Mouse (Mus musculus) kidney, adult 18-20 months (tissue): ENCODE measurements at regions not wholly inside any gene's neighbourhood (a gene's known extent, or its start where the extent isn't known, plus 50 kb on each side); places are given as distances from the start of the nearest gene placed in this dataset.
A peak's percentile ranks its signal among the peaks of the same experiment; 100 is the strongest.

ENCODE experiments used
- DNase-seq: peaks from one replicate; pipeline ENCODE4 v3.0.0; 2021

- no peak for DNase-seq
Measured at GRCm38 (mm10) chr2:159401421-159402100, 607.0 kb downstream of the Dhx35 start.

GRCm38 (mm10) chr2:159404940-159405339, 610.3 kb downstream of the Dhx35 start:
- DNase-seq: no peak

GRCm38 (mm10) chr2:159414599-159414998, 620.0 kb downstream of the Dhx35 start:
- DNase-seq: no peak

- no peak for DNase-seq
Measured at GRCm38 (mm10) chr2:159418371-159418940, 623.8 kb downstream of the Dhx35 start.

GRCm38 (mm10) chr2:159422281-159422937, 627.8 kb downstream of the Dhx35 start:
- no peak for DNase-seq

- DNase-seq: no peak
Measured at GRCm38 (mm10) chr2:159428201-159428600, 633.6 kb downstream of the Dhx35 start.

GRCm38 (mm10) chr2:159430577-159431329, 636.1 kb downstream of the Dhx35 start:
- DNase-seq: no peak

GRCm38 (mm10) chr2:159438961-159439360, 644.4 kb downstream of the Dhx35 start:
- no peak for DNase-seq

GRCm38 (mm10) chr2:159443581-159443980, 649.0 kb downstream of the Dhx35 start:
- no peak for DNase-seq

- no peak for DNase-seq
Measured at GRCm38 (mm10) chr2:159446434-159446833, 651.8 kb downstream of the Dhx35 start.

- DNase-seq: no peak
Measured at GRCm38 (mm10) chr2:159446886-159447285, 652.3 kb downstream of the Dhx35 start.

- no peak for DNase-seq
Measured at GRCm38 (mm10) chr2:159448976-159449375, 654.4 kb downstream of the Dhx35 start.

GRCm38 (mm10) chr2:159451439-159451838, 656.8 kb downstream of the Dhx35 start:
- DNase-seq: no peak

GRCm38 (mm10) chr2:159481399-159482080, 686.9 kb downstream of the Dhx35 start:
- no peak for DNase-seq

- no peak for DNase-seq
Measured at GRCm38 (mm10) chr2:159491090-159491489, 696.5 kb downstream of the Dhx35 start.

- no peak for DNase-seq
Measured at GRCm38 (mm10) chr2:159498691-159499090, 704.1 kb downstream of the Dhx35 start.

- no peak for DNase-seq
Measured at GRCm38 (mm10) chr2:159501039-159501438, 706.4 kb downstream of the Dhx35 start.

- no peak for DNase-seq
Measured at GRCm38 (mm10) chr2:159519066-159519465, 724.5 kb downstream of the Dhx35 start.

- DNase-seq: no peak
Measured at GRCm38 (mm10) chr2:159523739-159524138, 729.1 kb downstream of the Dhx35 start.

GRCm38 (mm10) chr2:159534951-159535350, 740.3 kb downstream of the Dhx35 start:
- DNase-seq: peak; percentile 10

GRCm38 (mm10) chr2:159539261-159539660, 744.7 kb downstream of the Dhx35 start:
- no peak for DNase-seq

- DNase-seq: no peak
Measured at GRCm38 (mm10) chr2:159557567-159557966, 763.0 kb downstream of the Dhx35 start.

GRCm38 (mm10) chr2:159565255-159565654, 768.7 kb downstream of the Gm826 start:
- no peak for DNase-seq
